ENCODE assay signal across 8 mouse cellular contexts in the genomic region with DNA sequence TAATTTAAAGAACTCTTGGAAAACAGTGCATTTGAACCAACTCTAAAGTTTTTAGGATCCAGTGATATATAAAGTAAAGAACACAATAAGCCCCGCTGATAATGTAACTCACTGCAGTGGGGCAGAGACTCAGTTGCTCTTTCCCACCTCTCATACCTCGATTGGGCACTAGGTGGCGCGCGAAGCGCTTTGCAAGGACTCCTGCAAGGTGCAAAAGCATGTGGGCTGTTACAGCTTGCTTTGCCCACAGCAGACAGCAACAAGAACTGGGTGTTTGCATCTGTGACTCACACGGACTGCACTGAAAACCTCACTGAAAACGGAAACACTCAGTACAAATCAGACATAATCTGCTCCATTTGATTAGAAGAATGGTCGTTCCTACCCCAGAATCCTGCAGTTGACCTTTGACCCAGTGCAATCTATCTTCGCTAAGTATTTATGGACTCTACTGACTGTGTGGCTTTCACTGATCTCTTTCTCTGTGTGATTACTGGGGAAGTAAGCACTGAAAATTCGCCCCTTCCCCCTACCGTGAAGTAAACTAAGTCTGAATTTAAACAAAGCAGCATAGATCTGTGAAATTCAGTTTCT.
A peak's percentile ranks its signal among the peaks of the same experiment; 100 is the strongest.
DNase-seq lines count a peak whose midpoint lies in the region; ATAC-seq and TF ChIP-seq lines count a peak whose summit lies in the region.

No protein-coding gene starts in this region.

- peak; percentile 98; the same call in 1 of the 2 replicates for TF ChIP-seq CTCF in heart, adult 2 months (IDR thresholded peaks at IDR 0.05)
- TF ChIP-seq CTCF in kidney, postnatal 0 days (IDR thresholded peaks at IDR 0.05; ENCODE audit: low read depth), result peak; percentile 98
- peak; percentile 97 for TF ChIP-seq CTCF in liver, adult 2 months (IDR thresholded peaks at IDR 0.05; ENCODE audit: low read depth, low read length)
- TF ChIP-seq CTCF in testis, adult 2 months (IDR thresholded peaks at IDR 0.05; ENCODE audit: control insufficient read depth, insufficient read depth, insufficient replicate concordance, low read depth, low read length), result peak; percentile 92; the same call in 1 of the 2 replicates

- no peaks in the 10 kb centered on the region for H3K4me1 ChIP-seq in heart, adult 2 months (ENCODE audit: control insufficient read depth, insufficient read depth, low read length)
- H3K4me1 ChIP-seq in kidney, postnatal 0 days (replicated peaks; ENCODE audit: insufficient read depth, low read length), result no peaks in the 10 kb centered on the region
- H3K4me1 ChIP-seq in liver, adult 2 months (ENCODE audit: control insufficient read depth, insufficient read depth, low read length), result no peaks in the 10 kb centered on the region
- peaks cover 3% of the 10 kb centered on the region; the same call in 1 of the 2 replicates for H3K4me1 ChIP-seq in neural tube, embryonic 14.5 days (ENCODE audit: control insufficient read depth, insufficient read depth, low read length)
- H3K4me1 ChIP-seq in testis, adult 2 months (ENCODE audit: control insufficient read depth, insufficient read depth, low read length), result no peaks in the 10 kb centered on the region; the same call in 1 of the 2 replicates

- no peak for TF ChIP-seq EP300 in heart, adult 2 months (IDR thresholded peaks at IDR 0.05; ENCODE audit: insufficient read depth, low read depth, low read length)

- no peaks in the 10 kb centered on the region for H3K36me3 ChIP-seq in heart, adult 2 months (ENCODE audit: control insufficient read depth, insufficient read depth, low read length)
- no peaks in the 10 kb centered on the region for H3K36me3 ChIP-seq in kidney, postnatal 0 days (ENCODE audit: insufficient read depth, low read length)
- no peaks in the 10 kb centered on the region for H3K36me3 ChIP-seq in liver, adult 2 months (ENCODE audit: control insufficient read depth, insufficient read depth, low read length)
- no peaks in the 10 kb centered on the region for H3K36me3 ChIP-seq in neural tube, embryonic 14.5 days (ENCODE audit: control insufficient read depth, insufficient read depth, low read length)
- H3K36me3 ChIP-seq in testis, adult 2 months (ENCODE audit: control insufficient read depth, insufficient read depth, low read length), result no peaks in the 10 kb centered on the region

- DNase-seq in heart, adult 18-20 months, result peak; percentile 62 to 92
- no peak for DNase-seq in heart, postnatal 25 days (ENCODE audit: low spot score)
- peak; percentile 80 for DNase-seq in embryo, embryonic 11.5 days (ENCODE audit: low read depth, low spot score)
- peak; percentile 45 to 82 for DNase-seq in heart, adult 2 months
- DNase-seq in kidney, postnatal 0 days (ENCODE audit: low spot score), result peak; percentile 84
- DNase-seq in liver, adult 2 months (ENCODE audit: extremely low read depth, low read depth, low spot score), result peak; percentile 53

- WGBS in heart, adult 2 months, result 7% methylated on average over 12 of the region's 12 CpGs
- WGBS in kidney, postnatal 0 days, result 4% methylated on average over 12 of the region's 12 CpGs
- WGBS in liver, adult 2 months, result 5% methylated on average over 12 of the region's 12 CpGs
- 3% methylated on average over 12 of the region's 12 CpGs for WGBS in neural tube, embryonic 14.5 days

- ATAC-seq in kidney, postnatal 0 days (replicated peaks; ENCODE audit: low FRiP score, low read depth), result peak; percentile 77
- peak; percentile 91 for ATAC-seq in neural tube, embryonic 14.5 days (ENCODE audit: low read depth)

- H3K27me3 ChIP-seq in heart, adult 2 months (ENCODE audit: control insufficient read depth, insufficient read depth, low read length), result no peaks in the 10 kb centered on the region
- H3K27me3 ChIP-seq in kidney, postnatal 0 days (ENCODE audit: insufficient read depth, low read length), result no peaks in the 10 kb centered on the region
- no peaks in the 10 kb centered on the region for H3K27me3 ChIP-seq in liver, adult 2 months (ENCODE audit: control insufficient read depth, insufficient read depth, low read length)
- no peaks in the 10 kb centered on the region for H3K27me3 ChIP-seq in neural tube, embryonic 14.5 days (ENCODE audit: control insufficient read depth, insufficient read depth, low read length)
- no peaks in the 10 kb centered on the region for H3K27me3 ChIP-seq in testis, adult 2 months (ENCODE audit: control insufficient read depth, insufficient read depth, low read length)

- no peak overlapping the region for H3K4me3 ChIP-seq in heart, adult 2 months
- no peak overlapping the region for H3K4me3 ChIP-seq in kidney, postnatal 0 days (replicated peaks; ENCODE audit: low read depth, low read length)
- no peak overlapping the region for H3K4me3 ChIP-seq in liver, adult 2 months (ENCODE audit: insufficient read depth, low read depth, low read length)
- H3K4me3 ChIP-seq in neural tube, embryonic 14.5 days (ENCODE audit: low read depth, low read length), result no peak overlapping the region
- no peak overlapping the region for H3K4me3 ChIP-seq in testis, adult 2 months (ENCODE audit: control insufficient read depth, low read depth, low read length)

- no peak for TF ChIP-seq POLR2A in heart, adult 2 months (IDR thresholded peaks at IDR 0.05; ENCODE audit: insufficient read depth, low read depth, low read length)
- TF ChIP-seq POLR2A in liver, adult 2 months (IDR thresholded peaks at IDR 0.05; ENCODE audit: extremely low read depth, insufficient read depth, low read length), result no peak
- no peak for TF ChIP-seq POLR2A in testis, adult 2 months (IDR thresholded peaks at IDR 0.05; ENCODE audit: control insufficient read depth, low read depth, low read length)

- H3K27ac ChIP-seq in heart, adult 2 months, result no peak overlapping the region
- no peak overlapping the region for H3K27ac ChIP-seq in kidney, postnatal 0 days
- H3K27ac ChIP-seq in liver, adult 2 months (replicated peaks; ENCODE audit: insufficient read depth, low read depth, low read length), result no peak overlapping the region
- H3K27ac ChIP-seq in neural tube, embryonic 14.5 days (ENCODE audit: low read depth, low read length), result no peak overlapping the region
- H3K27ac ChIP-seq in testis, adult 2 months (ENCODE audit: control insufficient read depth, insufficient read depth, low read depth, low read length), result no peak overlapping the region

- no peak overlapping the region for H3K9ac ChIP-seq in heart, adult 2 months (ENCODE audit: low read depth, low read length)
- no peak overlapping the region for H3K9ac ChIP-seq in kidney, postnatal 0 days (ENCODE audit: low read depth, low read length)
- no peak overlapping the region for H3K9ac ChIP-seq in liver, adult 2 months (ENCODE audit: low read depth, low read length)
- H3K9ac ChIP-seq in neural tube, embryonic 14.5 days (replicated peaks; ENCODE audit: low read depth, low read length), result no peak overlapping the region

- no peaks in the 10 kb centered on the region for H3K9me3 ChIP-seq in kidney, postnatal 0 days (replicated peaks; ENCODE audit: low read length)
- no peaks in the 10 kb centered on the region for H3K9me3 ChIP-seq in neural tube, embryonic 14.5 days (ENCODE audit: control insufficient read depth, low read length)

- no peaks in the 10 kb centered on the region for H3K79me2 ChIP-seq in heart, adult 2 months (replicated peaks; ENCODE audit: control insufficient read depth, insufficient read depth, low read length)
- H3K79me2 ChIP-seq in liver, adult 2 months (ENCODE audit: control insufficient read depth, insufficient read depth, low read length), result no peaks in the 10 kb centered on the region

- no peak overlapping the region for H3K4me2 ChIP-seq in kidney, postnatal 0 days (ENCODE audit: low read length)
- H3K4me2 ChIP-seq in neural tube, embryonic 14.5 days (ENCODE audit: low read depth, low read length), result peak overlapping the region; percentile 35

- intact Hi-C loops in heart, postnatal 25 days (cut with DNase I), result loop anchor here (2.0 to 5.0 kb wide), 2 partner anchors 701 to 1169 kb away; no protein-coding TSS in a partner anchor
- intact Hi-C loops in heart, adult 2 months (cut with DNase I), result loop anchor here (2.0 to 5.0 kb wide), 2 partner anchors 701 to 1169 kb away; no protein-coding TSS in a partner anchor
